ENCODE assay signal across 18 mouse cellular contexts in the genomic region with DNA sequence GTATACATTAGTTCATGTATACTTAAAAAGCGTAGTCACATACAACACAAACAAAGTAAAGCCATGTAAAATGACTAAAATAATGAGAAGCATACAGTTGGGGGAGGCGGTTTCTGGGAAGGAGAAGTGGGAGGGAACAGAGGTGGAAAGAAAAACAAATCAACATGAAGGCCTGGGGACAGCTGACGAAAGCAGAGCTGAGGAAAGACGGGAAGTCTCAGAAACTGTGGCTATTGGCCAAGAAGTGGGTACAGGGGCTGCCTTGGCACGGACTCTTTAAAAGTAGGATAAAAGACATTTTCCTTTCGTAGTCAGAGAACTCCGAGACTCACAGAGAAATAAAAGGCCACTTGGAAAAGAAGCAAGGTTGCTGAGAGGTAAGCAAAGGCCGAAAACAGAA. TPM values are rescaled to one million over a fixed set of nuclear protein-coding genes. Genes with fewer than 3 reads are reported as not detected.
DNase-seq lines count a peak whose midpoint lies in the region; ATAC-seq lines count a peak whose summit lies in the region.
"Had no signal": no experiment of that assay in that cellular context is flagged by ENCODE, and none has a peak within 500 bp of the region (broad histone marks: within the 10 kb centered on the region; RNA-seq: fewer than 3 reads in every experiment).

No protein-coding gene starts in this region.

- H3K36me3 ChIP-seq in embryonic facial prominence, embryonic 13.5 days, result 0 out of 2 replicates have a peak, but pooled peaks cover 4% of the 10 kb centered on the region
- no peaks in the 10 kb centered on the region; the same call in 1 of the 2 replicates for H3K36me3 ChIP-seq in embryonic facial prominence, embryonic 10.5 days (replicated peaks)
- H3K36me3 ChIP-seq in kidney, embryonic 16.5 days (ENCODE audit: insufficient read depth, low read length), result no peaks in the 10 kb centered on the region
- no peaks in the 10 kb centered on the region for H3K36me3 ChIP-seq in heart, embryonic 13.5 days
- H3K36me3 ChIP-seq: hindbrain, embryonic 15.5 days; limb, embryonic 12.5 days; neural tube, embryonic 13.5 days had no signal

- ATAC-seq in embryonic facial prominence, embryonic 13.5 days (ENCODE audit: insufficient number of reproducible peaks, insufficient read depth, low FRiP score, low TSS enrichment, low read depth), result no peak
- ATAC-seq in kidney, embryonic 16.5 days (ENCODE audit: low FRiP score, low TSS enrichment), result no peak
- peak; percentile 45; the same call in 1 of the 2 replicates for ATAC-seq in heart, embryonic 13.5 days (ENCODE audit: extremely low read depth, insufficient number of reproducible peaks, low FRiP score, low TSS enrichment)
- ATAC-seq in activated CD4-positive, CD25-positive, alpha-beta regulatory T cell, adult 4 months, result no peak

- peaks cover 8% of the 10 kb centered on the region; the same call in 1 of the 2 replicates for H3K9me3 ChIP-seq in embryonic facial prominence, embryonic 13.5 days
- 0 out of 2 replicates have a peak, but pooled peaks cover 6% of the 10 kb centered on the region for H3K9me3 ChIP-seq in embryonic facial prominence, embryonic 10.5 days
- peaks cover 10% of the 10 kb centered on the region; the same call in 1 of the 2 replicates for H3K9me3 ChIP-seq in kidney, embryonic 16.5 days (ENCODE audit: low read length)
- H3K9me3 ChIP-seq in heart, embryonic 13.5 days, result peaks cover 6% of the 10 kb centered on the region; the same call in 1 of the 2 replicates
- H3K9me3 ChIP-seq: hindbrain, embryonic 15.5 days; limb, embryonic 12.5 days; megakaryocyte, embryonic 14.5 days; neural tube, embryonic 13.5 days had no signal

- H3K27me3 ChIP-seq in embryonic facial prominence, embryonic 13.5 days, result no peaks in the 10 kb centered on the region
- no peaks in the 10 kb centered on the region for H3K27me3 ChIP-seq in embryonic facial prominence, embryonic 10.5 days (replicated peaks; ENCODE audit: low read depth, poor library complexity, severe bottlenecking)
- H3K27me3 ChIP-seq in kidney, embryonic 16.5 days (ENCODE audit: insufficient read depth, low read length), result no peaks in the 10 kb centered on the region
- no peaks in the 10 kb centered on the region for H3K27me3 ChIP-seq in heart, embryonic 13.5 days (replicated peaks)
- H3K27me3 ChIP-seq: hindbrain, embryonic 15.5 days; limb, embryonic 12.5 days; megakaryocyte, embryonic 14.5 days; neural tube, embryonic 13.5 days had no signal

- WGBS in embryonic facial prominence, embryonic 13.5 days, result 55% methylated on average over 8 of the region's 8 CpGs
- WGBS in embryonic facial prominence, embryonic 10.5 days, result 77% methylated on average over 8 of the region's 8 CpGs
- WGBS in kidney, embryonic 16.5 days, result 45% methylated on average over 8 of the region's 8 CpGs
- WGBS in heart, embryonic 13.5 days, result 60% methylated on average over 8 of the region's 8 CpGs

- H3K9ac ChIP-seq in embryonic facial prominence, embryonic 13.5 days, result no peak overlapping the region
- H3K9ac ChIP-seq in kidney, embryonic 16.5 days (replicated peaks; ENCODE audit: low read length), result no peak overlapping the region
- H3K9ac ChIP-seq in heart, embryonic 13.5 days, result no peak overlapping the region
- H3K9ac ChIP-seq: hindbrain, embryonic 15.5 days; limb, embryonic 12.5 days; neural tube, embryonic 13.5 days had no signal

- H3K27ac ChIP-seq in embryonic facial prominence, embryonic 13.5 days, result peak overlapping the region; percentile 39; the same call in 1 of the 2 replicates
- H3K27ac ChIP-seq in embryonic facial prominence, embryonic 10.5 days (replicated peaks), result no peak overlapping the region
- no peak overlapping the region for H3K27ac ChIP-seq in kidney, embryonic 16.5 days (ENCODE audit: low read length)
- H3K27ac ChIP-seq in heart, embryonic 13.5 days (replicated peaks), result peak overlapping the region; percentile 76
- H3K27ac ChIP-seq: hindbrain, embryonic 15.5 days; limb, embryonic 12.5 days; neural tube, embryonic 13.5 days had no signal

- H3K4me1 ChIP-seq in embryonic facial prominence, embryonic 13.5 days, result peaks cover 16% of the 10 kb centered on the region
- H3K4me1 ChIP-seq in embryonic facial prominence, embryonic 10.5 days, result peaks cover 24% of the 10 kb centered on the region
- peaks cover 32% of the 10 kb centered on the region for H3K4me1 ChIP-seq in kidney, embryonic 16.5 days (ENCODE audit: insufficient read depth, low read length)
- peaks cover 54% of the 10 kb centered on the region for H3K4me1 ChIP-seq in heart, embryonic 13.5 days
- H3K4me1 ChIP-seq: hindbrain, embryonic 15.5 days had no signal

- DNase-seq in embryonic facial prominence, embryonic 10.5 days (ENCODE audit: low spot score), result no peak
- DNase-seq in kidney, postnatal 4 days, result peak; percentile 12 to 31
- DNase-seq in lung, postnatal 25 days (ENCODE audit: low spot score), result peak; percentile 55
- no peak for DNase-seq in cerebellum, postnatal 10 days
- DNase-seq: adrenal gland, postnatal 14 days; B cell, adult 2 months; cerebellum, adult 9-10 months; layer of hippocampus, adult 9-11 months; right cerebral cortex, adult 18-20 months; thymus, postnatal 14 days had no signal

- H3K4me3 ChIP-seq in embryonic facial prominence, embryonic 13.5 days, result no peak overlapping the region
- H3K4me3 ChIP-seq in embryonic facial prominence, embryonic 10.5 days, result no peak overlapping the region
- H3K4me3 ChIP-seq in kidney, embryonic 16.5 days (ENCODE audit: low read length), result no peak overlapping the region
- 0 out of 2 replicates have a peak overlapping the region, but pooled peaks have one; percentile 0 for H3K4me3 ChIP-seq in heart, embryonic 13.5 days
- H3K4me3 ChIP-seq: hindbrain, embryonic 15.5 days; limb, embryonic 12.5 days; megakaryocyte, embryonic 14.5 days; neural tube, embryonic 13.5 days had no signal

- H3K4me2 ChIP-seq in embryonic facial prominence, embryonic 13.5 days, result no peak overlapping the region
- H3K4me2 ChIP-seq in kidney, embryonic 16.5 days (replicated peaks; ENCODE audit: low read depth, low read length), result no peak overlapping the region
- H3K4me2 ChIP-seq in heart, embryonic 13.5 days, result peak overlapping the region; percentile 39
- H3K4me2 ChIP-seq: hindbrain, embryonic 15.5 days; limb, embryonic 12.5 days; neural tube, embryonic 13.5 days had no signal

RNA-seq across cellular contexts. Expression of a gene that starts 10.4 kb away (rescaled TPM):
- polyA plus RNA-seq in embryonic facial prominence, embryonic 13.5 days (2015; fragmentation: Nextera tagmentation; extraction: Ambion mirVana), result 110 and 137 TPM in 2 replicates
- 81.0 and 99.2 TPM in 2 replicates for polyA plus RNA-seq in embryonic facial prominence, embryonic 10.5 days (2016; fragmentation: Nextera tagmentation; extraction: Ambion mirVana)
- 157 and 167 TPM in 2 replicates for polyA plus RNA-seq in kidney, embryonic 16.5 days (2015; fragmentation: Nextera tagmentation; extraction: Ambion mirVana)
- 63.8 and 70.0 TPM in 2 replicates for polyA plus RNA-seq in heart, embryonic 13.5 days (2015; fragmentation: Nextera tagmentation; extraction: Ambion mirVana)
- polyA plus RNA-seq in activated CD4-positive, CD25-positive, alpha-beta regulatory T cell, adult 4 months (2017; shearing (Covaris generic)), result 100 to 1,000 TPM; 159 to 175 TPM

Comparison
In these comparisons a context has a peak if more than half of its experiments do, and no peak if none do; other contexts are left out.
1. H3K27ac ChIP-seq: peak in embryonic facial prominence, embryonic 13.5 days (single experiment) and heart, embryonic 13.5 days (single experiment); none in embryonic facial prominence, embryonic 10.5 days (single experiment) and kidney, embryonic 16.5 days (single experiment).
2. DNase-seq: peak in kidney, postnatal 4 days (2 of 2) and lung, postnatal 25 days (single experiment); none in embryonic facial prominence, embryonic 10.5 days (single experiment) and cerebellum, postnatal 10 days (0 of 2).